Mouse (Mus musculus) heart, postnatal 0 days (tissue): ENCODE measurements around the gene Racgap1. TPM values are rescaled to one million over a fixed set of nuclear protein-coding genes. Genes with fewer than 3 reads are reported as not detected.

ENCODE experiments used
- ATAC-seq: fragments of 200-750 bp; cut with Nextera tagmentation; 2 replicates; pipeline ENCODE4 v1.8.0; 2017; ENCODE audit warnings: low read depth, moderate number of reproducible peaks, moderate library complexity; ENCODE audit not compliant: insufficient read depth
- DNase-seq: peaks from one replicate; pipeline ENCODE4 v3.0.0-alpha.2; 2016; ENCODE audit warnings: low spot score
- H3K27ac ChIP-seq: fragments of 300-500 bp; sonication (generic); 2 replicates; pipeline ENCODE4 v1.5.1; 2014; ENCODE audit warnings: low read depth, mild to moderate bottlenecking
- H3K27me3 ChIP-seq: fragments of 300-500 bp; sonication (generic); 2 replicates; pipeline ENCODE4 v1.6.1; 2014; ENCODE audit warnings: low read length, mixed read lengths; ENCODE audit not compliant: control insufficient read depth, insufficient read depth
- H3K36me3 ChIP-seq: fragments of 300-500 bp; sonication (generic); replicated peaks from 2 replicates; pipeline ENCODE4 v1.6.1; 2014; ENCODE audit warnings: low read length, mixed read lengths; ENCODE audit not compliant: control insufficient read depth, insufficient read depth
- H3K4me1 ChIP-seq: fragments of 300-500 bp; sonication (generic); 2 replicates; pipeline ENCODE4 v1.6.1; 2014; ENCODE audit warnings: antibody characterized with exemption; ENCODE audit not compliant: control insufficient read depth, insufficient read depth
- H3K4me2 ChIP-seq: fragments of 300-500 bp; sonication (generic); 2 replicates; pipeline ENCODE4 v1.6.1; 2014; ENCODE audit warnings: low read depth, mild to moderate bottlenecking, low read length, moderate library complexity
- H3K4me3 ChIP-seq: fragments of 300-500 bp; sonication (generic); 2 replicates; pipeline ENCODE4 v1.5.1; 2014; ENCODE audit warnings: low read depth, low read length
- H3K9ac ChIP-seq: fragments of 300-500 bp; sonication (generic); replicated peaks from 2 replicates; pipeline ENCODE4 v1.6.1; 2014; ENCODE audit warnings: low read depth, low read length, mixed read lengths
- H3K9me3 ChIP-seq: fragments of 300-500 bp; sonication (generic); replicated peaks from 2 replicates; pipeline ENCODE4 v1.6.1; 2016; ENCODE audit warnings: low read length; ENCODE audit not compliant: control insufficient read depth
- CTCF ChIP-seq: IDR thresholded peaks from 2 replicates; pipeline ENCODE4 v1.5.1; 2016; ENCODE audit warnings: antibody characterized with exemption, control low read depth, low read depth
- EP300 ChIP-seq: IDR thresholded peaks from 2 replicates; pipeline ENCODE4 v1.6.1; 2016; ENCODE audit warnings: antibody characterized with exemption, low read depth
- WGBS: fragments of 180-500 bp; shearing (Covaris S2); extraction: QIAGEN DNeasy Blood & Tissue Kit; methylation state at CpG from one replicate; pipeline ENCODE4 v1.1.7; 2014; 5-methylcytosine and 5-hydroxymethylcytosine counted together
- polyA plus RNA-seq: library from polyadenylated mRNA; unstranded; fragments of >200 nt; fragmentation: Nextera tagmentation; extraction: Ambion mirVana; gene quantifications from 2 replicates; pipeline ENCODE4 v1.2.1, GENCODE M21; 2015
- total RNA-seq: library from RNA; depleted of rRNA; stranded (reverse); fragments of >200 nt; gene quantifications from 2 replicates; pipeline ENCODE4 v1.2.3, GENCODE M21; 2014; ENCODE audit warnings: low replicate concordance

Racgap1 gene
- total and polyA plus RNA-seq, 2 experiments from 2014 or later, result 36.8 to 59.2 TPM

GRCm38 (mm10) chr15:99691976-99692375, 40.5 kb upstream of the Racgap1 start:
- no peaks in the 10 kb centered on the region for H3K9me3 ChIP-seq
- H3K4me3 ChIP-seq, result no peak overlapping the region
- no peaks in the 10 kb centered on the region for H3K36me3 ChIP-seq
- peaks cover 14% of the 10 kb centered on the region; the same call in 1 of the 2 replicates for H3K27me3 ChIP-seq
- no peak overlapping the region for H3K27ac ChIP-seq
- no peak for DNase-seq
- H3K4me2 ChIP-seq, result no peak overlapping the region
- ATAC-seq, result no peak
- TF ChIP-seq EP300 (no peak), CTCF (no peak)
- H3K4me1 ChIP-seq, result no peaks in the 10 kb centered on the region
- H3K9ac ChIP-seq, result no peak overlapping the region
- WGBS, result 57% methylated on average over 9 of the region's 9 CpGs

GRCm38 (mm10) chr15:99690924-99691323, 39.5 kb upstream of the Racgap1 start:
- Histone ChIP-seq H3K27ac (no peak overlapping the region), H3K9ac (no peak overlapping the region), H3K9me3 (no peaks in the 10 kb centered on the region), H3K4me2 (no peak overlapping the region), H3K36me3 (no peaks in the 10 kb centered on the region), H3K4me1 (no peaks in the 10 kb centered on the region), H3K4me3 (no peak overlapping the region), H3K27me3 (0 out of 2 replicates have a peak, but pooled peaks cover 7% of the 10 kb centered on the region)
- ATAC-seq, result no peak
- 24% methylated on average over 4 of the region's 4 CpGs for WGBS
- TF ChIP-seq CTCF (no peak), EP300 (no peak)
- DNase-seq, result no peak

- 0 out of 2 replicates have a peak, but pooled peaks cover 7% of the 10 kb centered on the region for H3K27me3 ChIP-seq
- H3K4me3 ChIP-seq, result no peak overlapping the region
- no peaks in the 10 kb centered on the region for H3K4me1 ChIP-seq
- H3K9me3 ChIP-seq, result no peaks in the 10 kb centered on the region
- no peak overlapping the region for H3K4me2 ChIP-seq
- TF ChIP-seq CTCF (peak; percentile 91), EP300 (no peak)
- H3K36me3 ChIP-seq, result no peaks in the 10 kb centered on the region
- H3K9ac ChIP-seq, result no peak overlapping the region
- ATAC-seq (peak; percentile 49; the same call in 1 of the 2 replicates), DNase-seq (peak; percentile 76)
- WGBS, result 3% methylated on average over 4 of the region's 4 CpGs
- H3K27ac ChIP-seq, result no peak overlapping the region
These were observed 37.3 kb upstream of the Racgap1 start for GRCm38 (mm10) chr15:99688712-99689111.

- 89% methylated on average over 5 of the region's 5 CpGs for WGBS
- TF ChIP-seq CTCF, result no peak
- TF ChIP-seq EP300, result no peak
- ATAC-seq (no peak), DNase-seq (no peak)
- H3K9ac ChIP-seq, result no peak overlapping the region
- H3K4me2 ChIP-seq, result no peak overlapping the region
- no peak overlapping the region for H3K4me3 ChIP-seq
- no peaks in the 10 kb centered on the region for H3K36me3 ChIP-seq
- no peak overlapping the region for H3K27ac ChIP-seq
- no peaks in the 10 kb centered on the region for H3K9me3 ChIP-seq
- no peaks in the 10 kb centered on the region for H3K4me1 ChIP-seq
- no peaks in the 10 kb centered on the region for H3K27me3 ChIP-seq
These were observed 32.7 kb upstream of the Racgap1 start for GRCm38 (mm10) chr15:99684156-99684555.

- WGBS, result 90% methylated on average over 7 of the region's 7 CpGs
- H3K4me2 ChIP-seq, result no peak overlapping the region
- no peak overlapping the region for H3K27ac ChIP-seq
- no peak for ATAC-seq
- H3K36me3 ChIP-seq, result no peaks in the 10 kb centered on the region
- H3K9ac ChIP-seq, result no peak overlapping the region
- H3K27me3 ChIP-seq, result no peaks in the 10 kb centered on the region
- H3K4me3 ChIP-seq, result no peak overlapping the region
- no peaks in the 10 kb centered on the region for H3K4me1 ChIP-seq
- TF ChIP-seq CTCF, result peak; percentile 23; the same call in 1 of the 2 replicates
- TF ChIP-seq EP300, result no peak
- DNase-seq, result no peak
- no peaks in the 10 kb centered on the region for H3K9me3 ChIP-seq
These were observed 31.4 kb upstream of the Racgap1 start for GRCm38 (mm10) chr15:99682880-99683279.

- no peaks in the 10 kb centered on the region for H3K9me3 ChIP-seq
- no peak for DNase-seq
- ATAC-seq, result no peak
- H3K4me3 ChIP-seq, result no peak overlapping the region
- no peaks in the 10 kb centered on the region for H3K36me3 ChIP-seq
- H3K4me1 ChIP-seq, result no peaks in the 10 kb centered on the region
- no peak overlapping the region for H3K9ac ChIP-seq
- H3K27ac ChIP-seq, result no peak overlapping the region
- no peak for TF ChIP-seq CTCF
- no peak for TF ChIP-seq EP300
- WGBS, result 57% methylated on average over 7 of the region's 7 CpGs
- H3K27me3 ChIP-seq, result peaks cover 17% of the 10 kb centered on the region
- no peak overlapping the region for H3K4me2 ChIP-seq
These were observed 27.6 kb upstream of the Racgap1 start for GRCm38 (mm10) chr15:99679008-99679407.
